Mouse (Mus musculus) lung, adult 2 months (tissue): ENCODE data around the gene Gldc.

Experiments used
- CTCF ChIP-seq: fragments of 200-500 bp; IDR thresholded peaks from 2 replicates; pipeline ENCODE4 v1.5.1; 2011; ENCODE audit warnings: mild to moderate bottlenecking, low read length, control low read depth; ENCODE audit not compliant: insufficient read depth
- POLR2A ChIP-seq: fragments of 200-500 bp; IDR thresholded peaks from 2 replicates; pipeline ENCODE4 v1.6.1; 2011; ENCODE audit warnings: low read depth, mild to moderate bottlenecking, control low read depth, low read length, borderline replicate concordance; ENCODE audit errors: extremely low read depth

- TF ChIP-seq POLR2A (no peak), CTCF (no peak)
Observed at GRCm38 (mm10) chr19:30107221-30107845, 67.9 kb downstream of the Gldc start.
